22 mouse cellular contexts compared by ENCODE assay signal in genomic region chr8:86034662-86035365, GRCm38 (mm10).
"Had no signal": no experiment of that assay in that cellular context is flagged by ENCODE, and none has a peak within 500 bp of the region (broad histone marks: within the 10 kb centered on the region; RNA-seq: fewer than 3 reads in every experiment).

No protein-coding gene starts in this region.

- H3K9ac ChIP-seq: heart, embryonic 12.5 days; hindbrain, embryonic 12.5 days; hindbrain, embryonic 14.5 days; intestine, embryonic 15.5 days; limb, embryonic 12.5 days; liver, embryonic 13.5 days; liver, embryonic 15.5 days had no signal

- DNase-seq: gastrocnemius, postnatal 10 days; heart, adult 18-20 months; heart, postnatal 10 days; heart, postnatal 4 days; kidney, adult 18-20 months; kidney, adult 8-10 months; kidney, postnatal 10 days; kidney, postnatal 25 days; kidney, postnatal 4 days; liver; liver, embryonic 13.5 days had no signal

- H3K4me1 ChIP-seq: heart, embryonic 12.5 days; hindbrain, embryonic 10.5 days; hindbrain, embryonic 12.5 days; intestine, embryonic 15.5 days; limb, embryonic 10.5 days; limb, embryonic 12.5 days; liver, embryonic 13.5 days; liver, embryonic 15.5 days had no signal

- H3K9me3 ChIP-seq: heart, embryonic 10.5 days; heart, embryonic 12.5 days; hindbrain, embryonic 10.5 days; hindbrain, embryonic 12.5 days; intestine, embryonic 15.5 days; limb, embryonic 10.5 days; limb, embryonic 12.5 days; liver, embryonic 13.5 days; liver, embryonic 15.5 days had no signal

- H3K27ac ChIP-seq: heart, embryonic 10.5 days; hindbrain, embryonic 10.5 days; hindbrain, embryonic 12.5 days; hindbrain, embryonic 14.5 days; intestine, embryonic 15.5 days; layer of hippocampus, adult 2 months; left cerebral cortex, adult 2 months; limb, embryonic 10.5 days; limb, embryonic 12.5 days; liver, embryonic 13.5 days; liver, embryonic 15.5 days had no signal

- H3K4me3 ChIP-seq: heart, embryonic 10.5 days; heart, embryonic 12.5 days; hindbrain, embryonic 10.5 days; hindbrain, embryonic 12.5 days; intestine, embryonic 15.5 days; layer of hippocampus, adult 2 months; left cerebral cortex, adult 2 months; limb, embryonic 10.5 days; limb, embryonic 12.5 days; liver, embryonic 13.5 days; liver, embryonic 15.5 days had no signal

- H3K36me3 ChIP-seq: hindbrain, embryonic 12.5 days; intestine, embryonic 15.5 days; liver, embryonic 15.5 days had no signal

- H3K27me3 ChIP-seq: heart, embryonic 12.5 days; hindbrain, embryonic 12.5 days; intestine, embryonic 15.5 days; limb, embryonic 12.5 days; liver, embryonic 13.5 days; liver, embryonic 15.5 days had no signal
